Mouse (Mus musculus) E14TG2a.4 (cell line): Measurements from ENCODE around the gene Homez.

Experiments used
- H3K27me3 ChIP-seq: 2 replicates; pipeline ENCODE4 v1.6.1; 2014; ENCODE audit warnings: low read length, control low read depth; ENCODE audit not compliant: insufficient read depth
- H3K36me3 ChIP-seq: 2 replicates; pipeline ENCODE4 v1.6.1; 2014; ENCODE audit warnings: low read length, control low read depth; ENCODE audit not compliant: insufficient read depth
- H3K4me1 ChIP-seq: replicated peaks from 2 replicates; pipeline ENCODE4 v1.6.1; 2014; ENCODE audit warnings: low read depth, low read length, control low read depth
- H3K4me3 ChIP-seq: replicated peaks from 2 replicates; pipeline ENCODE4 v1.5.1; 2014; ENCODE audit warnings: mild to moderate bottlenecking, low read length
- H3K9me3 ChIP-seq: 2 replicates; pipeline ENCODE4 v1.6.1; 2014; ENCODE audit warnings: low read length, control low read depth
- CTCF ChIP-seq: conservative IDR thresholded peaks from 2 replicates; pipeline ENCODE4 v1.5.1; 2014; ENCODE audit warnings: low read length
- NANOG ChIP-seq: IDR thresholded peaks from 2 replicates; pipeline ENCODE4 v1.6.1; 2014; ENCODE audit warnings: borderline replicate concordance, low read length, mixed read lengths
- POU5F1 ChIP-seq: IDR thresholded peaks from 2 replicates; pipeline ENCODE4 v1.6.1; 2014; ENCODE audit warnings: low read length, borderline replicate concordance

Homez gene

GRCm38 (mm10) chr14:54864313-54865036 is 6.3 kb downstream of the Homez start:
- Histone ChIP-seq H3K9me3 (no peaks in the 10 kb centered on the region), H3K27me3 (no peaks in the 10 kb centered on the region), H3K4me1 (peaks cover 20% of the 10 kb centered on the region), H3K36me3 (no peaks in the 10 kb centered on the region), H3K4me3 (peak overlapping the region; percentile 94)
- TF ChIP-seq CTCF (no peak), NANOG (no peak), POU5F1 (no peak)

- no peaks in the 10 kb centered on the region for H3K27me3 ChIP-seq
- H3K9me3 ChIP-seq, result no peaks in the 10 kb centered on the region
- TF ChIP-seq NANOG (no peak), CTCF (no peak), POU5F1 (no peak)
- no peaks in the 10 kb centered on the region for H3K36me3 ChIP-seq
- H3K4me3 ChIP-seq, result peak overlapping the region; percentile 94
- H3K4me1 ChIP-seq, result peaks cover 20% of the 10 kb centered on the region
Observed at GRCm38 (mm10) chr14:54863501-54864312, 7.1 kb downstream of the Homez start.

- Histone ChIP-seq H3K9me3 (no peaks in the 10 kb centered on the region), H3K4me1 (peaks cover 12% of the 10 kb centered on the region), H3K4me3 (no peak overlapping the region), H3K36me3 (0 out of 2 replicates have a peak, but pooled peaks cover 4% of the 10 kb centered on the region), H3K27me3 (no peaks in the 10 kb centered on the region)
- TF ChIP-seq CTCF (peak; percentile 44), NANOG (no peak)
Observed at GRCm38 (mm10) chr14:54860511-54860910, 10.2 kb downstream of the Homez start.

- H3K4me3 ChIP-seq, result no peak overlapping the region
- 0 out of 2 replicates have a peak, but pooled peaks cover 4% of the 10 kb centered on the region for H3K36me3 ChIP-seq
- H3K4me1 ChIP-seq, result no peaks in the 10 kb centered on the region
- no peaks in the 10 kb centered on the region for H3K9me3 ChIP-seq
- TF ChIP-seq CTCF (no peak), POU5F1 (no peak), NANOG (no peak)
- H3K27me3 ChIP-seq, result no peaks in the 10 kb centered on the region
Observed at GRCm38 (mm10) chr14:54857891-54858290, 12.9 kb downstream of the Homez start.

DNA sequence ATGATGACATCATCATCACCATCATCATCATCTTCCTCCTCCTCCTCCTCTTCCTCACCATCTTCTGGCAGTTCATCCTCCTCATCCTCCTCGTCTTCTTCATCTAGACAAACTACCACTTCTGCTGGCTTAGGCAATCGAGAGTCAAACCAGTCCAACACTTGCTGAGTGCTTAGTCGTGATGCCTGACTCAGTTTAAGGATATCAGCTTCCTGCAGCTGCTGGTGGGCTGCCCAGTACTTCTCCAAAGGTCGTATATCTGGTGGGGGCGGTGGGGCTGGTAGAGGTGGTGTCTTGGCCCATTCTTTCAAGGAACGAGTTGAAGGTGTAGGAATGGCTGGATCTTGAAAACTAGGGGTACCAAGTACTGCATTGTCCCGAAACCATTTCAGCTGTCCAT is 14.1 kb downstream of the Homez start:
- H3K4me1 ChIP-seq, result no peaks in the 10 kb centered on the region
- no peaks in the 10 kb centered on the region for H3K9me3 ChIP-seq
- H3K27me3 ChIP-seq, result no peaks in the 10 kb centered on the region
- H3K4me3 ChIP-seq, result no peak overlapping the region
- TF ChIP-seq POU5F1 (no peak), NANOG (no peak)
- 0 out of 2 replicates have a peak, but pooled peaks cover 4% of the 10 kb centered on the region for H3K36me3 ChIP-seq

DNA sequence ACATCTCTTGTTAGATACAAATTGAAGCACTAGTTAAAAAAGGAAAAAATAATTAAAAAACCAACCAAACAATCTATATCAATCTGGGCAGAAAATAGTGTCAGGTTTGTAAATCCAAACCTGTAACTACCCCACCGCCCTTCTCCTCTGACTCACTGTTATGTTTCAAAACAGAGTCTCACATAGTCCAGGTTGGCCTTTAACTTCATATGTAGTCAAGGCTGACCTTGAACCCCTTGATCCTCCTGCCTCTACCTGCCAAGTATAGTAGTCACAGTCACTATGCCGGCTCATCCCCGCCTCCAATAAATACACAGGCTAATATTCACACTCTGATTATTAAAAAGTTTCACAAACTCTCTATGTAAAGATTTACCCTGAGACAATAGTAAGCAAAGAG is 15.0 kb downstream of the Homez start:
- no peak overlapping the region for H3K4me3 ChIP-seq
- H3K4me1 ChIP-seq, result no peaks in the 10 kb centered on the region
- H3K9me3 ChIP-seq, result no peaks in the 10 kb centered on the region
- no peaks in the 10 kb centered on the region for H3K27me3 ChIP-seq
- TF ChIP-seq CTCF (no peak), NANOG (no peak), POU5F1 (no peak)
- H3K36me3 ChIP-seq, result 0 out of 2 replicates have a peak, but pooled peaks cover 4% of the 10 kb centered on the region

DNA sequence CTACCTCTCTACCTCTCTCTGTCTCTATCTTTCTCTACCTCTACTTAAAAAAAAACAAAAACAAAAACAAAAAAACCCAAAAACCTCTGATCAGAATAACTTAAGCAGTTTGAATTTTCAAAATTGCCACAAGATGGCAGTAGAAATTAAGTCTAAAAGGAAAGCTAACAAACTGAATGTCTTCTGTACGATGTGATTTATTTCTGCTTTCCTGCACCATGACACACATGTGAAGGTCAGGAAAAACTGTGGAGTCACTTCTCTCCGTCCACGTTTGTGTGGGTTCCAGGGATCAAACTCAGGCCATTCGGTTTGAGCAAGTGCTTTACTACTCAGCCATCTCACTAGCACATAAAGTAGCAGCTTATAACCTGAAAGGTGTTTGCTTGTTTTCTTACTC is 27.3 kb downstream of the Homez start:
- no peaks in the 10 kb centered on the region for H3K36me3 ChIP-seq
- peak; percentile 11 for TF ChIP-seq CTCF
- no peak for TF ChIP-seq NANOG
- H3K4me1 ChIP-seq, result no peaks in the 10 kb centered on the region
- H3K4me3 ChIP-seq, result no peak overlapping the region
- H3K9me3 ChIP-seq, result no peaks in the 10 kb centered on the region
- no peaks in the 10 kb centered on the region for H3K27me3 ChIP-seq

DNA sequence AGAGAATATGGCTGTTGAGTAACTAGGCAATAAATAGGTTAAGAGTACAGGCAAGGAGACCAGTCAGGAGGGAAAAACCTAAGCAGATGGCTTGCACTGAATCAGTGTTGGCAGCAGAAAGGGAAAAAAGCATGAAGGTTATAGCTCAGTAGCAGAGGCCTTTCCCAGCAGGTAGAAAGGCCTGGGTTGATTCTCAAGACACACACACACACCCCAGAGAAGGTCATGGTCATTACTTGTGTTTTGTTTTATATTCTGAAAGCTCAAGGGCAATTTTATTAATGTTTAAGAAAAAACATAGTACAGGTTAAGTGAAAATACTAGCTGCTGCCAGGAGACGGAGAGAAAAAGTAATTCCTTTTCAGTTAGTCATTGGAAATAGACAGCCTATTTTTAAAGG is 47.0 kb downstream of the Homez start:
- Histone ChIP-seq H3K9me3 (no peaks in the 10 kb centered on the region), H3K4me3 (no peak overlapping the region), H3K27me3 (no peaks in the 10 kb centered on the region), H3K4me1 (no peaks in the 10 kb centered on the region), H3K36me3 (no peaks in the 10 kb centered on the region)
- TF ChIP-seq POU5F1, result no peak
- no peak for TF ChIP-seq NANOG
- TF ChIP-seq CTCF, result no peak

GRCm38 (mm10) chr14:54822301-54822700 is 48.5 kb downstream of the Homez start:
- no peaks in the 10 kb centered on the region for H3K4me1 ChIP-seq
- TF ChIP-seq NANOG, result no peak
- no peak for TF ChIP-seq CTCF
- no peak for TF ChIP-seq POU5F1
- no peaks in the 10 kb centered on the region for H3K9me3 ChIP-seq
- no peaks in the 10 kb centered on the region for H3K36me3 ChIP-seq
- no peaks in the 10 kb centered on the region for H3K27me3 ChIP-seq
- no peak overlapping the region for H3K4me3 ChIP-seq
